Mouse (Mus musculus): ENCODE data around the gene Spata33.
"Not testable (repeated sequence)": the region's sequence is repeated elsewhere in the genome, so short reads cannot be mapped to it uniquely, and the experiment has no call there.

Gene Spata33

DNA sequence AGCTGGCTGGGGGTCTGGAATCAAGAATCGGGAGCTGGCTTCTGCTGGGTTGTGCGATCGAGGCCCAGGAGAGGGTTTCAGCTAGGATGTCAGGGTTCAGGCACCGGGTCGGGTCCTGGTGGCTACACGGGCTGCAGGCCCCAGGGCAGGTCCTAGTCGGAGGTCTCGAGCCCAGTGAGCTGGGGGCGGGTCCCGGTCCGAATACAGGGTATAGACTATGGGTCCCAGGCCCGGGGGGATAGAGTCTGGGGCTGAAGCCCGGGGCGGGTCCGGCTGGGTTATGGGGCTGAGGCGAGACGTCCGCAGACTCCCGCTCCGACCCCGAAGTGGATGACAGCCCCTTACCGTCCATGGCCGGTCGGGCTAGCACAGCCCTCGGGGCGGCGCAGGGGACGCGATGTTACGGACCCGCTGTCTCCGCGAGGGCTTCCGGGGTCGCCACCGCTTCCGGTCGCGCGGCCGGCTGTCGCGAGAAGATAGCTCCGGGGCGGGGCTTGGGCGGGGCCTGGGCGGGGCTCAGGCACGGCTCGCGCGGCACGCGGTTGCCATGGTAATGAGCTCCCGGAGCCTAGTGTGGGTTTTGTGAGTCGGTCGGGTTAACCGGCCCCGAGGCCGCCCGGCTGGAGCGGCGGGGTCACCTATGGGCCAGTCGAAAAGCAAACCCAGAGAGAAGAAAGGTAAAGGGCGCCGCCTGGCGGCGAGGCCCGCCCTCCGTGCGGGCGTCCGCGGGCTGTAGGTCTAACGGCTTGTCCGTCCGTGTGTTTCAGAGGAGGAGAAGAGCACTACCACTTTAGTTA lies at the start of gene Spata33, which contains the start of gene Chmp1a:
TSS of gene Spata33 (plus strand) at position 512 of the 797 bp plus-strand sequence.
TSS of gene Chmp1a (minus strand) at position 443 of the 797 bp plus-strand sequence.
- peak; percentile 78 for ATAC-seq (ENCODE audit: insufficient number of reproducible peaks, low FRiP score, low TSS enrichment)

DNA sequence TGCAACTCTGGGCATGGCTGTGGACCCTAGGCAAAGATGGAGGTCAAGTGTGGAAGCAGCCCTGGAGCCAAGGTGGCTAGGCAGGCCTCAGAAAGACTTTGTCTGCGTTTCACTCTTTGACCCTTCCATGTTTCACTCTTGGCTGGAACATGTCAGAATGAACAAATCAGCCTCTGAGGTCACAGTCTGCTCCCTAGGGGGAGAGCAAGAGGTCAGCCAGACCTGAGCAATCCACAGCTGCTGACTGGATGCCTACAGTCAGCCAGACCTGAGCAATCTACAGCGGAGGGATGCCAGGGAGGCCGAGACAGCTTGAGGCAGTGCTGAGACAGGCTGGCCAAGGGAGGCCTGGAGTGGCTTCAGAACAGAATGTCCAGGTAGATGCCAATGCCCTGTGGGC lies 31.2 kb upstream of the Spata33 start:
- ATAC-seq (ENCODE audit: insufficient number of reproducible peaks, low FRiP score, low TSS enrichment), result no peak

DNA sequence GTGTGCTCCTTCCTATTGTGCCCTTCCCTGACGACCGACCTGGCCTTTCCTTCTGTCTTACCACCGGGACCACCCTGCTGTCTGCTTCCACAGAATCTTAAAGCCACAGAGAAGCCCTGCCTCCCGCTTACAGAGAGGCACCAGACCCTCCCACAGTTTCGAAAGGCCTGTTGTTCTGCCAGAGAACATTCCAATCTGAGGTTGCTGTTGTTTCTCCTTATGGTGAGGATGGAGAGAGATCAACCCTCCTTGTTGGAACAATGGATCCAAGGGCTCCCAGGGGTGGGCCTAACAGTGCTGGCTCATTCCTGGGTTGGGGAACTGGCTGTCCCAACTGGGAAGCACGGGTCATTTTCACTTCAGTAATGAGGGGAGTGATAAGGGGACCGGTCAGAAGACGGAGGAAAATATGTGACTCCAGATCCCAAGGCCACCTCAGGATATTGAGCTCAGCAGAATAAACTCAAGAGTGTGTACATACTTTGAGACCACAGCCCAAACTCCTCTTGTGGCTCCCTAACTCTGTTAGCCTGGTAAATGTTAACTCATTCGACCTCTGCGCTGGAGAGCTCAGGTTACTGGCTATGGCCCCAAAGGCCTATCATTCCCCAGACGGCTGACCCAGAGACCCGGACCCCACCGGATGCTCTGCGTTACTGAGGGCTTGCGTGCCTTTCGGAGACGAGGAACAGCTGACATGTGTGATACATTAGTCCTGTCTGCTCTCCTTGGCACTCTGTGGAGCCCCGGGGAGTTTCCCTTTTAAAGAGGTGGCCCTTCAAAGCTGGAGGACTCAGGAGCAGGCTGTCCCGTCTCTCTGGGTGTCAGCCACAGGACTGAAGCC lies 26.8 kb upstream of the Spata33 start, which contains the start of gene Dpep1:
TSS of gene Dpep1 (plus strand) at position 677 of the 844 bp plus-strand sequence.
- ATAC-seq (ENCODE audit: insufficient number of reproducible peaks, low FRiP score, low TSS enrichment), result no peak

GRCm38 (mm10) chr8:123188006-123188405 lies 24.6 kb upstream of the Spata33 start:
- no peak for ATAC-seq (ENCODE audit: insufficient number of reproducible peaks, low FRiP score, low TSS enrichment)

GRCm38 (mm10) chr8:123188841-123189240 lies 23.8 kb upstream of the Spata33 start:
- no peak for ATAC-seq (ENCODE audit: insufficient number of reproducible peaks, low FRiP score, low TSS enrichment)

- ATAC-seq (ENCODE audit: insufficient number of reproducible peaks, low FRiP score, low TSS enrichment), result 0 out of 2 replicates have a peak, but pooled peaks have one; percentile 49
Observed at GRCm38 (mm10) chr8:123190678-123191077, 22.0 kb upstream of the Spata33 start.

GRCm38 (mm10) chr8:123191908-123192307 lies 20.7 kb upstream of the Spata33 start:
- no peak for ATAC-seq (ENCODE audit: insufficient number of reproducible peaks, low FRiP score, low TSS enrichment)

DNA sequence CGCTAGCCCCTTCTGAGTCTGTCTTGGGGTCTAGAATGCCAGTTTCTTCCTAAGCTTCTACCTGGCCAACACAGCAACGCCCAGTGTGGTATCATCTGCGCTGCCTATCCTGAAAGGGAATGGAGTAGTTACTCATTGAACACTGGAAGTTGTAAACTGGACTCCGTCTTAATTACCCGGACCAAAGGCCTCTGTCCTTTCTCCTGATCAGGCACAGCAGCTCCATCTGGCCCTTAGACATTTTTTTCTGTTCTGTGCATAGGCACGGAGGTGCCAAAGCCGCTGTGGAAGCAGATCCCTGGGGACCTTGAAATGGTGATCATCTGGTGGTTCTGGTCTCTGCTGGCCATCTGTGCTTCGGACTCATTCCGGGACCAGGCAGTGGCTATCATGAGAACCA lies 18.9 kb upstream of the Spata33 start:
- no peak for ATAC-seq (ENCODE audit: insufficient number of reproducible peaks, low FRiP score, low TSS enrichment)

DNA sequence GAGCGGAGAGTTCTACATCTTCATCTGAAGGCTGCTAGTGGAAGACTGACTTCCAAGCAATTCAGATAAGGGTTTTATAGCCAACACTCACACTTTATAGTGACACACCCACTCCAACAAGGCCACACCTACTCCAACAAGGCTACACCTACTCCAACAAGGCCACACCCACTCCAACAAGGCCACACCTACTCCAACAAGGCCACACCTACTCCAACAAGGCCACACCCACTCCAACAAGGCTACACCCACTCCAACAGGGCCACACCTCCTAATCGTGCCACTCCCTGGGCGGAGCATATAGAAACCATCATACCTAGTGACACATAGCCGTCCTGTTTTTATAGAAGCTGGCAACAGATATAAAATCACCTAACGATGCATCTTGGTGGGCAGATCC lies 15.6 kb upstream of the Spata33 start:
- ATAC-seq (ENCODE audit: insufficient number of reproducible peaks, low FRiP score, low TSS enrichment), result not testable (repeated sequence)

GRCm38 (mm10) chr8:123199864-123200263 lies 12.8 kb upstream of the Spata33 start:
- no peak for ATAC-seq (ENCODE audit: insufficient number of reproducible peaks, low FRiP score, low TSS enrichment)

GRCm38 (mm10) chr8:123202288-123202687 lies 10.3 kb upstream of the Spata33 start:
- ATAC-seq (ENCODE audit: insufficient number of reproducible peaks, low FRiP score, low TSS enrichment), result 0 out of 2 replicates have a peak, but pooled peaks have one; percentile 15

DNA sequence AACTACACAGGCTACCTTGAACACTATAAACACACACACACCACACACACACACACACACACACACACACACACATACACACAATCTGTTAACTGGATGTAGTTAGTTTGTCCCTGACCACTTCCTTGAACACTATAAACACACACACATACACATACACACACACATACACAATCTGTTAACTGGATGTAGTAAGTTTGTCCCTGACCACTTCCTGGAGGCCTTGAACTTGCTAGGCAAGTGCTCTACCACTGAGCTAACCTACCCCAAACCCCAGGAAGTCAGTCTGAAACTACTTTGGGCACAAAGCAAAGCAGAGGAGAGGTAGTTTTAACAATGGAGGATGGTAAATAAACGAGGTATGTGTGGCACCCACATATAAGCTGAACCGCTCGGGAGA lies 9.1 kb upstream of the Spata33 start:
- ATAC-seq (ENCODE audit: insufficient number of reproducible peaks, low FRiP score, low TSS enrichment), result no peak

DNA sequence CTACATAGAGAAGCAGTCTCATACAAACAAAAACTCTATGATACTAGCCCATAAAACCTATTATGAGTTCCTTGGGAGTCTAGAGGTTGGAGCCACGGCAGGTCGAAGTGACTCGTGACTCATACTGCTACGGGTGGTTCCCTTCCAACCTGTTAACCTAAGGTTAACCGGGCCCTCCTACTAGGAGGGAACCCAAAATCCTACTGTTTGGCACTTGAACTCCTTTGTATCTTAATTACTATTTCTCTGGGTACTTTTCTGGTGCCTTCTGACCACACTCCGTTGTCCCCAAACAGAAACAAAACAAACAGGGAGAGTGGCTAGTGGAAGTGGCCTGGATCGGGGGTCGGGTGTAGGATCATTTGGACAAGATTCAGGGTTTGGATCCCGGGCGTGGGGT lies 756 bp upstream of the Spata33 start:
- no peak for ATAC-seq (ENCODE audit: insufficient number of reproducible peaks, low FRiP score, low TSS enrichment)

- ATAC-seq (ENCODE audit: insufficient number of reproducible peaks, low FRiP score, low TSS enrichment), result peak; percentile 27; the same call in 1 of the 2 replicates
Observed at GRCm38 (mm10) chr8:123213118-123213772, 613 bp downstream of the Spata33 start.

DNA sequence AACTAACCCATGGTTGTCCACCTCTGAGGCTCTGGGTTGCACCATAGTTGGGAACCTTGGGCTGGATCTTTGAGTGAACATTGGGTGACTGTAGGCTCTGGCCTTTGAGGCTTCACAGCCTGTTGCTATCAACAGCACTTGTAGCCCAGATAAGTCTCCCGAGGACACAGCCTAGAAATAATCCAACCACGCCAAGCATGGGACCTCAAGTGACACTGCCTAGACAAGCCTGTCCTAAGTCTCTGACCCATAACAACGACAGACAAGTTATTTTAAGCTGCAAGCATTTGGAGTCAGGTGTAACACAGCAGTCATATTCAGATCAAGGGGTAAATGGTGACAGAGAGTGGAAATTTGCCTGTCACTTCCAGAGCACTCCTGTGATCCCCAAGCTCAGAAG lies 2.8 kb downstream of the Spata33 start:
- no peak for ATAC-seq (ENCODE audit: insufficient number of reproducible peaks, low FRiP score, low TSS enrichment)

DNA sequence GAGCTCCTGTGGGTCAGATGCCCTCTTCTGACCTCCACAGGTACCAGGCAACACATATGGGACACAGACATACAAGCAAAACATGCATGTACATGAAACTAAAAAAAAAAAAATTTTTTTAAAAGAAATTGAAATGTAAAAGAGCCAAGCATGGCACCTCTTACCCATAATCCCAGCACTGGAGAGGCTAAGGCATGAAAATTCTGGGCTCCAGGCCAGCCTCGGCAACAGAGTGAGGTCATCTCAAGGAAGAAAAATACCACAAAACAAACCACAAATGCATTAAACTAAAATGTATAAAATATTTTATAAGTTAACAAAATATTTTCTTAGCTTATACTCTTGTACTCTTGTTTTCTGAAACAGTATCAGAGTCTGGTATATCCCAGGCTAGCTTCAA lies 8.3 kb downstream of the Spata33 start:
- no peak for ATAC-seq (ENCODE audit: insufficient number of reproducible peaks, low FRiP score, low TSS enrichment)

DNA sequence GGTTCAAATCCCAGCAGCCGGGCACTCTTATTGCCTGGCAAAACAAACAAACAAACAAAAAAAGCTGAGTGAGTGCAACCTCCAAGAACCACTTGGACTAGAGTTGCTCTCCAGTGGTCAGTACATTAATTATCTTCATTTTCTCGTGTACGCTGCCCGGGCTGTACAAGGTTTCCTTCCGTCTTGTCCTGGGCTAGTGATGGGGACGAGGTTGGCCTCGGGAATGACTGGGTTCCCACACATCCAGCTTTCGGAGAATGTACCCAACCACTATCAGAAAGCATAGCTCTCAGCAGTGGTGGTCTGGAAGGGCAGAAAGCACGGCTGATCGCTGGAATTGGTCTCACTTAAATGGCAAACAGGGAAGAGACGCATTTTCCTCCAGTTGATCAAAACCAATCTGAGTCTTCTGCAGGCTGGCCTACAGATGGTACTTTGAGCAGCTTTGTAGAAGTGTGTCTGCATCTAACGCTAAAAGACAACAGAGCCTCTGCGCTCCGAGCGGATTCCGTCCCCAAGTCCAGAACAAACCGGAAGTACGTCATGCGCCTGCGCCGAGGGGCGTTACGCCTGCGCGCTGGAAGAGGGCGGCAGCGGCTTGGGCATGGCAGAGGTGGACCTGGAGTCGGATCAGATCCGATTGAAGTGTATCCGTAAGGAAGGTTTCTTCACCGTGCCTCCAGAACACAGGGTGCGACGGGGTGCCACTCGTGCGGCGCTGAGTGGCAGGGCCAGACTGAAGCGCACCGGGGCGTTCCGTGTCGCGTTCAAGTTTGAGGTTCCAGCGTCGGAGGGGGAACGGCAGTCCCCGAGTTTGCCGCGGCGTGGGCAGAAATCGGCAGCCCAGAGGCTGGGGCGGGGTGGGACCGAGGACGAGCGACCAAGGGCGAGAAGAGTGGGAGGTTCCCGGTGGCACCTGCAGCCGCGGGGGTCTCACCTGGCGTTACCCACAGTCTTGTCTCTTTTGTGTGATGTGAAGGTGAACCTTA lies 11.9 kb downstream of the Spata33 start, which contains the start of gene Cdk10:
TSS of gene Cdk10 (plus strand) at position 565 of the 989 bp plus-strand sequence.
- ATAC-seq (ENCODE audit: insufficient number of reproducible peaks, low FRiP score, low TSS enrichment), result peak; percentile 85; the same call in 1 of the 2 replicates

DNA sequence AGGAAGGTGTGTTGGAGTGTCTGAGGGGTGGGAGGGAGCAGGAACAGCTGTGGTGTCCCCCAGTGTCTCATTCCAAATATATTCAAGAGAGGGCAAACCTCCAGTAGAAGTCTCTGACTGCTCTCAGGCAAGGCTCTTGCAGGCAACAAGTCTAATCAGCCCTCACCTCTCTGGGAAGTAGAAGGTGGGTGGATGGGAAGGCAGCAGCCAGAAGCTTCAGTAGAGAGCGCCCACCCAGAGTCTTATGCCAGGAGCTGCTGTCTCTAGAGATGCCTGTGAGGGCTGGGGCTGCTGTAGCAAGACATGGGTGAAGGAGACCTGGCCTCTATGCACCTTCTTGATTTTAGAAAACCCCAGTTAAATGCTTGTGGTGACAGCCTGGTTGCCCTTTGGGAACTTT lies 15.8 kb downstream of the Spata33 start:
- ATAC-seq (ENCODE audit: insufficient number of reproducible peaks, low FRiP score, low TSS enrichment), result no peak

GRCm38 (mm10) chr8:123230326-123230725 lies 17.7 kb downstream of the Spata33 start:
- ATAC-seq (ENCODE audit: insufficient number of reproducible peaks, low FRiP score, low TSS enrichment), result not testable (repeated sequence)

Measured in cerebellum, adult (tissue).